Mouse (Mus musculus) monocyte, adult 5-6 weeks (primary cell): ENCODE data around the gene Scaper. TPM values are rescaled to one million over a fixed set of nuclear protein-coding genes. Genes with fewer than 3 reads are reported as not detected.

Source experiments
- ATAC-seq: fragments of 153-309, 156-312 bp; replicated peaks from 2 replicates; pipeline ENCODE4 v1.8.0; 2017; ENCODE audit warnings: mild to moderate bottlenecking; ENCODE audit not compliant: low TSS enrichment, insufficient number of reproducible peaks, severe bottlenecking, poor library complexity, low FRiP score
- total RNA-seq: library from RNA; stranded (forward); fragments of 200-1000, 200-491, 200-594 nt; gene quantifications from 3 replicates; pipeline ENCODE4 v1.2.3, GENCODE M21; 2017

Gene Scaper
- total RNA-seq, 1 experiment from 2014 or later: 19.3 TPM

DNA sequence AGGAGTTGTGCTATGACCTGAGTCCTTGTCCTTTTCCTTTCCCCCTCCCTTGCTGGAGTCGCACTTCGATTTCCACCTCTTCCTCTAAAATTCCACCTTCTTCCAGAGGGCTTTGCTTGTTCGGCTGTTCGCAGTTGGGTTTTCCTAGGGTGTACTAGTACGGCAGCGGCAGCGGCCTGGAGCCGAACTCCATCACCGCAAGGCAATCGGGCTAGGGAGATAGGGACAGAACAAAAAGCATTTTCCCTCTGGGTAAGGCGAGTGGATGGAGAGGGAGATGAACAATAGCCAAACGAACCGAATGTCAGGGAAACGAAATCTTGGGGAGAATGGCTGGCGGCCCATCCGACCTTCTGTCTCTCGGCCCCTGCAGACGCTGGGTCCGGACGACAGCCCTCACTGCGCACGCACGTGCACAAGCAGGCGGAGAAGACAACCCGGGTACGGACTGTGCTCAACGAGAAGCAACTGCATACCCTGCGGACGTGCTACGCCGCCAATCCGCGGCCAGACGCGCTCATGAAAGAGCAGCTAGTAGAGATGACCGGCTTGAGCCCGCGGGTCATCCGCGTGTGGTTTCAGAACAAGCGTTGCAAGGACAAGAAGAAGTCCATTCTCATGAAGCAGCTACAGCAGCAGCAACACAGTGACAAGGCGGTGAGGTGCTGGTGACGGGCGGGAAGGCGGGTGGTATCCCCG lies 394.1 kb downstream of the Scaper start:
- ATAC-seq: no peak

DNA sequence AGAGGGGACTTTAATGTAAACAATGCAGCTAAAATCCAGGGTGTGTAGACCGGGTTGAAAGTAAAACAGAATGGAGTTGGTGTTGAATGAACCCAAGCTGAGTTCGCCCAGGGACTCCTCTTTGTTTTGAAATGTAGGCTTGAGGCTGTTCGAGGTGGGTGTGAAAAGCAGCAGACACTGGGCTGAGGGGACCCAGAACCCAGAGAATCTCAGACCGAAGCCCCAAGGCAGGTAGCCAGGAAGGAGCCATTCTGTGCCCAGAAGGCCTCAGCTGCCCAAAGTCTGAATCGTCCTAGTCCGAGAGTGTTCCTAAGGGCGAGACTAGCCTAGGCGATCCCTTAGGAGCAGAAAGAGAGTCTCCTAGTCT lies 394.6 kb downstream of the Scaper start:
- ATAC-seq: no peak

DNA sequence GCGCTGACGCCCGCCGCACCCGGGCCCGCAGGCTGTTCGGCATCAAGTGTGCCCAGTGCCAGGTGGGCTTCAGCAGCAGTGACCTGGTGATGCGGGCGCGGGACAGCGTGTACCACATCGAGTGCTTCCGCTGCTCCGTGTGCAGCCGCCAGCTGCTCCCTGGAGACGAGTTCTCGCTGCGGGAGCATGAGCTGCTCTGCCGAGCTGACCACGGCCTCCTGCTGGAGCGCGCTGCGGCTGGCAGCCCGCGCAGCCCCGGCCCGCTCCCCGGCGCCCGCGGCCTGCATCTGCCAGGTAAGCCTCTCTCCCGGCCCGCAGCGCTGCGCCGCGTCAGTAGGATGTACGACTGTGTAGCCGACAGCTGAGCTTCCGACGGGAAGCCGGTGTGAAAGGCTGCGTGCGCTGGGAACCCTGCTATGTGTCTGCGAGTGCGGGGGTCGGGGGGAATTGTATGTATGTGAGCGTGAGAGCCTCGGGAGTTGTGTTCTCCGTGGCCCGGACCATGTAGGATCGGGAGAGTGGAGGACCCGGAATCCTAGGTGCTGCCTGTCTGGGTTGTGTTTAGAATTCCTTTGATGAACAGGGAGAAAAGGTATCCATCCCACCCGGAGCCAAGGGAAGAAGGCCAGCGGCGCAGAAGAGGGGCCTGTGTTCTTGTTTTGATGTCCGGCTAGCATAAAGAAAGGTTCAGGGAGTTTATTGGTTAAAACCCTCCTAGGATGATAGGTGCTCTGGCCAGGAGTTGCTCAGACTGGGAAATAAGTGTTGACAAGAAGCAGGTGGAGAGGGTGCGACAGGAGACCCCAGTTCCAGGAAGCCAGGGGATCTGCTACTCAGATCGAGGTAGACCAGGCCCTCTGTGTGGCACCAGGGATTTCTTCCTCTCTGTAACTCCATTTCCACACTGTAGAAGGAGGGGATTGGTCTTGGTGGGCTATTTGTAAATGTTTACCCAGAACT lies 395.3 kb downstream of the Scaper start:
- no peak for ATAC-seq

DNA sequence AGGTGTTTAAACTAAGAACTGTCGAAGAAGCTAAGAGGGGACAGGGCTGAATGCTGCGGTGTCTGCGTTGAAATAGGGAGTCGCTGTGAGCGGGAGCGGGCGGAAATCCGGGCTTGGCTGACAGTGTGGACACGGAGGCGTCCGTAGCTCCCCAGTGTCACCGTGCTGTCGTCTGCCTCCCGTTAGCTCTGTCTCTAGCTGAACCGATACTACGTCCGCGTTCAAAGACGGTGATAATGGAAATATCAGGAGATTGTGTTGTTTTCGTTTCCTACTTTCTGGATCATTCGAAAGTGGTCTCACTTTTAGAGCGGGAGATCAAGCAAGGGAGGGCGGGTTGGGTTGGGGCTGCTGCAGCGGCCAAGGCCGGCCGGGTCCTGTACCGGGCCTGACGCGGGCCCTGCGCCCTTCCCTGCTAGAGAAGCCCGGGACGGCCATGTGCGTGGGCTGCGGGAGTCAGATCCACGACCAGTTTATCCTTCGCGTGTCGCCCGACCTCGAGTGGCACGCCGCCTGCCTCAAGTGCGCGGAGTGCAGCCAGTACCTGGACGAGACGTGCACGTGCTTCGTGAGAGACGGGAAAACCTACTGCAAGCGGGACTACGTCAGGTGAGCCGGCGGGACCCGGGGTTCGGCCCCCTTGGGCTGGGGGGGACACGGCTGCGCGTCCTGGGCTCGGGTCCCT lies 396.1 kb downstream of the Scaper start:
- ATAC-seq: no peak

DNA sequence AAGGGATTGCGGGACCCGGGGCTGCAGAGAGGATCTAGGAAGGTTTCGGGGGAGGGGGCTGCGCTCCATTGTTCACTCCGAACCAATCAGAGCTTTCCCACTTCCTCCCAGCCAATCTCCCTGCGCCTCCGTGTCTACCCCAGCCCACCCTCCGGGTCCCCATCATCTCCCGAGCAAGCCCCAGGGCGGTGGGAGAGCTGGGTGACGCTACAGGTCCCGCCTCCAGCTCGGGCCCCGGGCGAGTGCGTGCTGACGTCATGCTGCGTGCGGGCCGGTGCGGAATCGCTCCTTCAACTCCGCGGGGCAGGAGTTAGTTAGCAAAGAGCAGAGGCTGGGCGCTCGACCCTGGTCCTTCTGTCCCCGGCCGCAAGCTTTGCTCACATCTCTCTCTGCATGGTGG lies 397.0 kb downstream of the Scaper start:
- ATAC-seq: 0 out of 2 replicates have a peak, but pooled peaks have one; percentile 36

DNA sequence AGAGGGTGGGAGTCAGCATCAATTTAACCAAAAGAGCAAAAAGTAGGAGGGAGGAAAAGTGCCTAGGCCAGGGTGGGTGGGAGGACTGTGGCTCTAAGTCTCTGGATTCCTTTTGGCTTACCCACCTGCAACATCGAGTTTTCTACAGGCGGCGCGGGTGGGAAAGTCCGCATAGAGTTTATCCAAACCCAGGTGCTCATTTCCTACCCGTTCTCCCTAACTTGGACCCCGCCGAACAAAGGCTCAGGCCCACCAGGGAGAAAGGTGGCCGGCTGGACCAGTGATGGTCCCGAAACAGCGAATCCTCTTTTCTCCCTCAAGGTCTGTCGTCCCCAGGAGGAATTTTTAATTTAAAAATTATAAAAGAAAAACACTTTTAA lies 397.5 kb downstream of the Scaper start:
- no peak for ATAC-seq

DNA sequence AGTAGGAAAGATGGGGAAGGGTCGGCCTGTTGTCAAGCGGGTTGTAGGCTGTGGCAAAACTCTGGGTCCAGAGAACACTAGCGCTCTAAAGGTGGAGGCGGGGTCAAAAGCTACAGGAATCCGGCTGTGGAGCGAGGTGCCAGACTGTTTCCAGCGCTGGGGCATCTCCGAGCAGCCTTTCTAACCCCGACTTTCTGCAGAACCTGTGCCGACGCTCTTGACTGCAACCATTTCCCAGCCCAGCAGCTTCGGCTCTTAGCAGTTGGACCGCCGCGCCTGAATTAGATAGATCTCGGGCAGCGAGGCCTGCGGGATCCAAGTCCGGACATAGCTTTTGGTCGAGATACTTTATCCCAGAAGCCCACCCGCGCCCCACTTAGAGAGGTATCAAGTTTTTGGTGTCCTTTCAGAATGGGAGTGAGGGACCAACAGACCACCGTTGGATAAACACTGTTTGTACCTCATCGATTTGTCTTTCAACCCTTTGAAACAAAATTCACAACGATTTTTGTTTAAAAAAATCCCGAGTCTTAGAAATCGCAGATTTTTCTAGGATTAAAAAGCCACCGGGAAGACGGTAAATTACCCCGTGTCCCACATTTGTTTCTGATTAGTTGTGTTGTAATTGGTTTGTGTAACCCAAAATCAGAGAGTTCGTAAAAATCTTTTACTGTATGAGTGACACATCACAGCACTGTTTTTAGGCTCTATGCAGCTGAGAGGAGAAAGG lies 398.1 kb downstream of the Scaper start:
- ATAC-seq: no peak

DNA sequence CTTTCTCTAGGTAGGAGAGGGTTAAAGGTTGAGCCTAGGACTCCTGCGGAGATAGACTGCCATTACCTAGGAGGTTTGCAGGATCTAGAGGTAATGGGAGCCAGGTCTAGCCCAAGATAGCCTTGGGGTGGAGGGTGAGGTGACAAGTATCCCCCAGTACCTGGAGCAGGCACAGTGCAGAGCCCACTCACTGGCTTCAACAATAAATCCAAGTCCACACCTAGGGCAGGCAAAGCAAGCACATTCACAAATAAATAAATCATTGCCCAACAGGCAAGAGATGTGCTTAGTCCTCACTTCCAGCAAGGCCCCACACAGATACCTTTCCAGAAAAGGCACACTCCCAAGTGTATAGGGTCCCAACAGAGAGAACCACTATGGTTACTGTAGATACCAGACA lies 398.9 kb downstream of the Scaper start:
- ATAC-seq: no peak

DNA sequence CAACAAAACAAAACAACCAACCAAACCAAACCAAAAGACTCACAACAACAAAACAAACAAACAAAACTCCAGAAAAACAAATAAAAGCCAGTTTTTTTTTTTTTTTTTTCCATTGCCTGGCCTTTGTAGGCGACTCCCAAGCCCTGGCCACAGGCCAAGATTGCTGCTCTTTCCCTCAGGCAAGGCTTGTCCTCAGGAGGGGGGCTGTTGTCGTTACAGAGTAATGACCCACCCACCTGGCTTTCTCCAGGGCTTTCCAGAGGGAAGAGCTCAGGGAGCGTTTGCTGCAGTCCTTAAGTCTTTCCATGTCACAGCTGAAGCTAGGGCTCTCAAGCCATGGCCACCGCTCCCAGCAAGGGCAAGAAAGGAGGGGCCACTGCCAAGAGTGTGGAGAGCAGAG lies 399.5 kb downstream of the Scaper start, which contains the start of gene Isl2:
Gene Isl2, plus strand, starts transcription at position 296 of the 400 bp plus-strand sequence.
- no peak for ATAC-seq

DNA sequence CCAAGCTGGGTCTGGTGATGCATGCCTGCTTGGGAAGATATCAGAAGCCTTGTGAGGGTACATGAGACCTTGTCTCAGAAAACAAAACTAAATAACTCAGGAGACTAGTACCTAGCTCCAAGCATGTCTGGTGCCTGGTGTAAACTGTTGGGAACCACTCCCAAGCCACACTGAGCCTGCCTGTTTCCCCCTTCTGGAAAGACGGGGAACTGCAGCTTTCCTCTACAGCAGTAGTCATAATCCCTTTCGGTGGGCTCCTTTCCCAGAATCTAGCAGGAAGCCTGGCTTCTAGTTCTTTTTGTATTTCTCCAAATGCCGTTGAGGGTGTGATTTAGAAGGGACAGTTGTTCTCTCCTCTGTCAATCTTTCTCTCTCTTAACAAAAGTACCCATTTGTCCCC lies 402.0 kb downstream of the Scaper start:
- no peak for ATAC-seq

DNA sequence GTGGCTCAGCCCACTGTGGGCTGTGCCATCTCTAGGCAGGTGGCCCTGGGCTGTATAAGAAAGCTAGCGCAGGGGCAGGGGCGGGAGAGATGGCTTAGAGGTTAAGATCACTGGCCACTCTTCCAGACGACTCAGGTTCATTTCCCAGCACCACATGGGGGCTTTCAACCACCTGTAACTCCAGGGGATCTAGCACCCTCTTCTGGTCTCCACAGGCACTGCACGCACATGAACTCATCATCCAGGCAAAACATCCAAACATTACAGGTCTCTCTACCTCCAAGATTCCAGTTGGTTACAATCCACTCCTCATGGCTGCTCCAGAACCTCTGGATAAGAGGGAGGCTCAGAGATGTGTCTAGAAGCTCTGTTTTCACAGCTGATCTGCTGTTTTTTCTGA lies 412.2 kb downstream of the Scaper start:
- ATAC-seq: no peak; the same call in 1 of the 2 replicates

DNA sequence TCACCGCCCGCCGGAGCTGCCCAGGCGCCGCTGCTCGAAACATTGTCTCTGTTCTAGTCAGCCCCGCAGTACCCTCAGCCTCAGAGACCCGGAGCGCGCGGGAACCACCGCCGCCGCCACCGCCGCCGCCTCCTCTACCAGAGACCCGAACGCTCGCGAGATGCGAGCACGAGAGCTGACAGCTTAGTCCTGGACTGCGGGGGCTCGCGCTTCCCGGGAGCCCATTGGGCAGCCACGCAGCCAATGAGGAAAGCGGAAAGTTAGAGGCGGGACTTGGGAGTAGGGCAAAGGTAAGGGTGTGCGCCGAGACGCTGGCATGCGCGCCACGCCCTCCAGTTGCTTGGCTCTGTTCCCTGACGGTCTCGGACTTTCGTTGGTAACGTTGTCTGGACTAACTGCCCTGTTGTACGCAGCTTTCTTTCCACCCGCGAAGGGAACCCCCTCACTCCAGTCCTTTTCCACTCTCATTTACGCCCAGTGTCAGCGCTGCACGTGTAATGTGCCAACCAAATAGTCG lies 425.8 kb downstream of the Scaper start, which contains the start of gene Etfa:
Gene Etfa, minus strand, starts transcription at position 217 of the 517 bp plus-strand sequence.
- ATAC-seq: peak; percentile 98

DNA sequence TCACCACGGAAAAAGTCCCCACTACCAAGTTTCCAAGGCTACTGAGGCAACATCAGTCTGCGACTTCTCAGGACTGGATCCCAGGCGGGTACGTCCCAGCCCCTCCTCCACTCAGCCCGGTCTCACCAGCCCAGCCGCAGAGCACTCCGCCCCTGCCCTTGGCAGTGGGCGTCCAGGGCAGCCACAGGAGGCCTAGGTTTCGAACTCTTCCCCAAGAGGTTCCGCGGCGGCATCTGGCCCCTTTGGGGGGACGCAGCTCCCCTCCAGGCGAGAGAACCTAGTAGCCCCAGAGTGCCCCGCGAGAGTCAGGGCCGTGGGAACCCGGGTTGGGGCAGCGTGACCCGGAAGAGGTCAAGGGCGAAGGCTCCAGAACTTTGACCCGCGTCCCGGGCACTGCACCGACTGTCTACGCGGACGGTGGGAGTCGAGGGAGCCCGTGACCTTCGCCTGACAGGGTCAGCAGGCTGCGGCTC lies 426.4 kb downstream of the Scaper start:
- peak; percentile 50 for ATAC-seq

DNA sequence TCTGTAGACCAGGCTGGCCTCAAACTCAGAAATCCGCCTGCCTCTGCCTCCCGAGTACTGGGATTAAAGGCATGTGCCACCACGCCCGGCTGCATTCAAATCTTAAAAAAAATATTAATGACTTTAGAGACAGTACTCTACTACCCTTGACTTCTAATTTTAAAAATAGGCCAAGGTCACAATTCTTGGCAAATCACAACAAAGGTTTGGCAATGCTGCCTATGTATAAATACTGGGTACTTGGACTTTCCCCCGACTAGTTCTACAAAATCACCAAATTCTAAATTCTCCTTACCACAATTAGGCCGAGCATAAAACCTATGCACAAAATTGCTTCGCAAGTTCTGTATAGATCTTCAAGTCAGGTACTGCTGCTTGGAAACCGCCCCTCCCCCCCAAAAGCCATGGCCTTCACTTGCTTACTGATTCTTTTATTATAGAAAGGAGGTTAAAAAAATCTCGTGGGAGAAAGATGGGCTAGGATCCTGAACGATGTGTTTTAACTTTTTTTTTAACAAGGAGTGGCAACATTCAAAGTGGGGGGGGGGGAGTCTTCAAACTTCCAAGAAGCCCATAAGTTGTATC lies 427.2 kb downstream of the Scaper start:
- ATAC-seq: no peak

DNA sequence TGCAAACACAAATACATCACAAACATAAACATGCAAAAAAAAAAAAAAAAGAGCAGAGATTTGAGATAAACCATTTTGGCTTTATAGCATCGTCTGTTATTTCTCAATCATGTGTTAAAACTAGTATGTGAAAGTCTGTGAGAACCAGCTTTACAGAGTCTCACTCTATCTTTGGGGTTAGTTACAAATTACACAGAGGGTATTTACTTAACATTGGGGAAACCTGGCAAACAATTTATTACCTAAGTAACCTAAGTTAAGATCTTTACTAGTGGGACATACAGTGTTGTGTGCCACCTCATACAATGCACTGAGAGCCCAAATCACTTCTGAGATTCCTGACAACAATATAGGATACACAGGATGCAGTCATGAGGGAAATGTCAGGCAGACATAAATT lies 428.2 kb downstream of the Scaper start:
- no peak for ATAC-seq

DNA sequence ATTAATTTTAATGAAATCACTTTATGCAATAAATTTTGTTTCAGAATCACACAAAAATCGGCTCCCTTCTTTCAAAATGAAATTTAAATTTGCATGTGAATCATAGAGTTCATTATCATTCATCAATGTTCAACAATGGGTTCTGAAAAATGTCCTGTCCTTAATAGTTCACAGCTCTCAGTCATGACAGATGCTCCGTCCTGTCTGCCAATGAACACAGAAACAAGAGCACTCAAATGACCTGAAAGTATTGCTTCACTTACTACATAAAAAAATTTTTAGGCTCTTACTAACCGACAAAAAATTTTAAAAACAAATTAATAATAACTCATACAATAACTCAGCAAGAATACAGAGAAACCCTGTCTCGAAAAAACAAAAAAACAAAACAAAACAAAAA lies 429.2 kb downstream of the Scaper start:
- no peak for ATAC-seq

DNA sequence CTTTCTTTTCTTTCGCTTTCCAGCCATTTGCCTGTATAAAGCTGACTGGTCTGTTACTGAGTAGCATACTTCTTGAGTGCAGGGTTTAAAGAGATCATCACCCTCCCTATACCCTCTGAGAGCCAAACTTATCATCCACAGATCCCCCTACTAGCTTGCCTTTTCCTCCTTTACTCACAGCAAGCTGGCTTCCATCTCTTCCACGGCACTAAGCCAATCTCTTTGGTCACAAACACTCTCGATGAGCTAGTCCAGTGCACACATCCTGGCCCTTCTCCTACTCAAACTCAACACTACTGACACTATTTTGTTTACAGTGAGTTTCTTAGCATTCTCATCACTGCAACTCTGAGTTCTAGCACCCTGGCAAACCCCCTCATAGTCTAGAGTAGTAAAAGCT lies 430.0 kb downstream of the Scaper start:
- no peak for ATAC-seq
